Mouse (Mus musculus) urinary bladder, postnatal 14 days (tissue): ENCODE measurements at regions not wholly inside any gene's neighbourhood (a gene's known extent, or its start where the extent isn't known, plus 50 kb on each side); places are given as distances from the start of the nearest gene placed in this dataset.
"Not testable (repeated sequence)": the region's sequence is repeated elsewhere in the genome, so short reads cannot be mapped to it uniquely, and the experiment has no call there.

Source experiments
- DNase-seq: peaks from one replicate; pipeline ENCODE4 v3.0.0; 2021; ENCODE audit warnings: low spot score

GRCm38 (mm10) chr2:117450172-117450865 is 107.5 kb upstream of the Rasgrp1 start:
- DNase-seq: peak; percentile 17

GRCm38 (mm10) chr2:117451818-117452217 is 109.0 kb upstream of the Rasgrp1 start:
- no peak for DNase-seq

- no peak for DNase-seq
Measured at GRCm38 (mm10) chr2:117455021-117455739, 112.4 kb upstream of the Rasgrp1 start.

GRCm38 (mm10) chr2:117455740-117456455 is 113.1 kb upstream of the Rasgrp1 start:
- DNase-seq: no peak

- DNase-seq: no peak
Measured at GRCm38 (mm10) chr2:117456456-117457020, 113.7 kb upstream of the Rasgrp1 start.

GRCm38 (mm10) chr2:117461541-117462290 is 118.9 kb upstream of the Rasgrp1 start:
- no peak for DNase-seq

- DNase-seq: no peak
Measured at GRCm38 (mm10) chr2:117474885-117475542, 132.2 kb upstream of the Rasgrp1 start.

- DNase-seq: no peak
Measured at GRCm38 (mm10) chr2:117475561-117475960, 132.8 kb upstream of the Rasgrp1 start.

GRCm38 (mm10) chr2:117477503-117477902 is 134.7 kb upstream of the Rasgrp1 start:
- not testable (repeated sequence) for DNase-seq

GRCm38 (mm10) chr2:117479244-117480009 is 136.6 kb upstream of the Rasgrp1 start:
- DNase-seq: not testable (repeated sequence)

- no peak for DNase-seq
Measured at GRCm38 (mm10) chr2:117486447-117486846, 143.6 kb upstream of the Rasgrp1 start.

GRCm38 (mm10) chr2:117498565-117498964 is 155.8 kb upstream of the Rasgrp1 start:
- DNase-seq: no peak

GRCm38 (mm10) chr2:117502611-117503010 is 159.8 kb upstream of the Rasgrp1 start:
- no peak for DNase-seq

GRCm38 (mm10) chr2:117511737-117512136 is 168.9 kb upstream of the Rasgrp1 start:
- no peak for DNase-seq

- DNase-seq: no peak
Measured at GRCm38 (mm10) chr2:117512551-117512950, 169.8 kb upstream of the Rasgrp1 start.

GRCm38 (mm10) chr2:117524437-117524836 is 181.6 kb upstream of the Rasgrp1 start:
- no peak for DNase-seq

- DNase-seq: no peak
Measured at GRCm38 (mm10) chr2:117538865-117539264, 196.1 kb upstream of the Rasgrp1 start.

GRCm38 (mm10) chr2:117539285-117539684 is 196.5 kb upstream of the Rasgrp1 start:
- no peak for DNase-seq

GRCm38 (mm10) chr2:117541471-117541870 is 198.7 kb upstream of the Rasgrp1 start:
- peak; percentile 69 for DNase-seq

- DNase-seq: peak; percentile 29
Measured at GRCm38 (mm10) chr2:117542298-117542697, 199.5 kb upstream of the Rasgrp1 start.
